Mouse (Mus musculus) thymus, postnatal 25 days (tissue): Measurements from ENCODE around the gene Slc7a14.
"Not testable (repeated sequence)": the region's sequence is repeated elsewhere in the genome, so short reads cannot be mapped to it uniquely, and the experiment has no call there.

Experiments used
- DNase-seq: peaks from one replicate; pipeline ENCODE4 v3.0.0; 2022

The Slc7a14 gene

DNA sequence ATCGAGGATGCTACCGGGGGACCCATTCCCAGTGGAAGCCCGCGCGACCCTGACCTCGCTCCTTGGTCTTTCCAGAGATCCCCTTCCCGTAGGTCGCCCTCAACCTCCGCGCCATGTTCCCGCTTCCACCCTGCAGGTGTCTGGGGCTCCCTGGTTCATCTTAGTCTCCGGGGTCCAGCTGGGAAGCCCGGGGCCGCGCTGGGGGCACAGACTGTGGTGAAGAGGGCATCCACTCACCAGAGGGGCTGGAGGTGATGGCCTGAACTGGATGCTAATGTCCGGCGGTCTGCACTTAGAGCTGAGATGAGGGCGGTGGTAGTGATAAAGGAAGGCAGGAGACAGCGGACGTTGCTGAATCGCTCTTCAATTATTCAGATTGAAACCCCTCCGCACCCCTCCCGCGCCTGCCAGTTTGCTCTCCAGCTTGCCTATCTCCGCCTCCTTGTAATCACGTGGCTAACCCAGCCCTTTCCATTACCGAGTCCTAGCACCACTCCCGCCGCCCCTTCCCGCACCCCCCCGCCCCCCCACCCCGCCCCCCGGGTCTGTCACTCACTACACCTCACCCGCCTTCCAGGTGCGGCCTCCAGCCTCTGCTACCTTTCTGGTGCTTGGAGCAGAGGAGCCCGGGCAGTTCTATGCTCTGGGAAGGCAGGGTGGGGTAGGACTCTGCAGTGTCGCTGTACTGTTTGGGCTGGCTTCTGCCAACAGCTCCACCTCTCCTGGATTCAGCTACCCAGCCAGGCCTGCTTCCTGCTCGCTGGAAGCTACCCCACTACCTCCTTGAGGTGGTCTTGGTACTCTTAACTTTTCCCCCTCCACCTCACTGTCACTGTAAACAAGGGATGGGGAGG, at the start of gene Slc7a14:
Gene Slc7a14 (minus strand): TSS at position 445 of the 854 bp plus-strand sequence.
- no peak for DNase-seq

DNA sequence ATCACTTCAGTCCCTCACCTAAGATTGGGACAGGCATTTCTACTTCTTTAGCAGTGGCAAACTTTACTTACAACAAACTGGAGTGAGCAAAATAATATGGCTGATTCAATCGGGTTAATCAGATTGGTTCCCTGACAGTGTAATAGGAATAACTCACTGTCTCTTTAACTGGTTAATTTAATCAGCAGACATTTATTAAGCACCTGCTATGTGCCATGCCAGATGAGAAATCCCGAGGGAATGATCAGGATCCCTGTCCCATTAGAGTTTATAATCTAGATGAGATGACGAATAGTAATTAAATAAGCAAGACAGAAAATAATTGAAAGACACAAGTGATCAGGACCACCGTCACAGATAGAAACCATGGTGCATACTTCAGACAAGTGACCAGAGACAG, 36.4 kb upstream of the Slc7a14 start:
- no peak for DNase-seq

DNA sequence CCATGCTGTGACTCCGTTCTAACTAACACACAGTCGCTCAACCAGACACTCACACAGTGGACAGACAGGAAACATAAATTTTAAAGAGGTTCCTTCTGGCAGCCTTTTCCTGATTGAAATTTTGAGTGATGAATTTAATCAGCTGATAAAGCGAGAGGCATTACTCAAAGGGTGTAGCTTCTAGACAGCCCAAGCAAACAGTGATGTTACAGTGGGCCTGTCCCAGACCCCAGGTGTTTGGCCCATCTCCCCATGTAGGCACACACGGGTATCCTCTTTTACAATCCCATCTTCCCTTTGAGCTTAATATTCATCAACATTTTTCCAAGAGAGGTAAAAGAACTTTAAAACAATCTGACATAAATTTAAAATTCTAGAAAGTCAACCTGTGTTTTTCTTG, 35.6 kb upstream of the Slc7a14 start:
- no peak for DNase-seq

DNA sequence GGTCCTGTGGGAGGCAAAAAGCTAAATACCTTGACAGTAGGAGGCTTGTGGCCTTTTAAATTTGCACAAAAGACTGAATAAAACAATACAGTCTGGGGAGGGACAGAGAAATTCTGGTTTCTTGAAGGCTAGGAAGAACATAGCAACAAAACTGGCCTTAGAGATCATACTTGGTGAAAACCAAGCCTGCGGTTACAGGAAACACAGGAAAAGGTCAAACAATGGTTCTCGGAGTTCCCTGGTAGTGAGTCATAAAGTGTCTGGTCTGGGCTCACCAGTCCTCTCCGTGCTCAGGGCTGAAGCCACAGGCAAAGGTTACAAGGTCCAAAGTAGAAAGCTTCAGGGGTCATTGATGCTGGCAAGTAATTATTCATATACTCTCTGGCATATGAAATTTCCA, 29.1 kb upstream of the Slc7a14 start:
- no peak for DNase-seq

DNA sequence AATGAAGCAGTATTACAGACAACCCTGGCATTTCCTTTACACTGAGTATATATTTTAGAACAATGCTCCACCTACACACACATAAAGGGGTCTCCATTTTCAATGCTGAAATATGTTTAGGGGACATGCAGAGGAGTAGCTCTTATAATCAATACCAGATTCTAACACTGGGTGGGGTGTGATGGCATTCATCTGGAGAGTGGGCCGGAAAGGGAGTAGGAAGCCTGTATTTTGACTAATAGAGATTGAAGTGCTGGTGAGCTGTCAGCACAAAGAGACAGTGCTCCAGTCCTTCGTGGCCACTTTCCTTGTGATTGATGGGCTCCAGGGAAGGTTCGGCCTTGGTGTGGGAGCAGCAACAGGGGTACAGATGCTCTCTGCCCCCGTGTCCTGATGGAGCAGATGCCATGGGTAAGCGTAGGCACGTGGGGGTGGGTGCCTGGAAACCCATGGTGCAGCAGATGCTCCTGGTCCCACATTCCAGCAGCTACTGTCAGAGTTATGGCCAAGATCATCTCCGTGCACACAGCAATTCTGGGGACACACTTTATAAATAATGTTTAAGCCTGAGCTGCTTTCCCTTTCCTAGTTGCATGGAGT, 18.2 kb upstream of the Slc7a14 start:
- no peak for DNase-seq

DNA sequence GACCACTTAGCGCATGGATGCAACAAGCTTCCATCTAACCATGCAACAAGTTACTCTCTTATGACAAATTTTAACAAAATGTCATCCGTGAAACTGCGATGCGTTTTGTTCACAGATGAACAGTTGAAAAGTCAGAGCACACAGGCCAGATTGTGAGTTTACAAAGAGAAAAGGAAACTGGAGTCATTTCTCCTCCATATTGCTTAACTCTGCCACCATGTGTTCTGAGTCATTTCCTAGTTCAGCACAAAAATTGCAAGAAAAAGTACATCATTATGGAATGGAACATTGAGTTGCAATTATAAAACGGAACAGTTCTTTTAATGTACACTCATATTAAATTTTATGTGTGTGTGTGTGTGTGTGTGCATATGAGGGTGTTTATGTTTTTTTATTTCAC, 17.6 kb upstream of the Slc7a14 start:
- DNase-seq = no peak

DNA sequence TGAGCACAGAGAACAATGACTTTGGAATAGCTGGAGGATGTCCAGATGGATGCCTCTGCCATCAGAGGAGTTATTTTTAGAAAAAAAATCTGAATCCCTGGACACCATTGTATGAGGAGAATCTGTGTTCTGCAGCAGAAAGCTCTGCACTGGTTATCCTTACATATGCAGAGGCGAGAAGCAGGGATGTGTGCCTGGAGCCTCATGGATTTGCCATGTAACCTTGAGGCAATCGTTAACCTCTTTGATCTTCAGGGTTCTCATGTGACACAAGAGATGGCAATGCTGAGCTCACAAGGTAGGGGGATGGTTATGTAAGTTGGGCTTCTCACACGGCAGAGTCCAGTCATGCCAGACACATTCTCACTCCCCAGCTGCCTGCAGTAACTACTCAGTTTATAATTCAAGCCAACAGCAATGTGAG, 14.1 kb upstream of the Slc7a14 start:
- no peak for DNase-seq

DNA sequence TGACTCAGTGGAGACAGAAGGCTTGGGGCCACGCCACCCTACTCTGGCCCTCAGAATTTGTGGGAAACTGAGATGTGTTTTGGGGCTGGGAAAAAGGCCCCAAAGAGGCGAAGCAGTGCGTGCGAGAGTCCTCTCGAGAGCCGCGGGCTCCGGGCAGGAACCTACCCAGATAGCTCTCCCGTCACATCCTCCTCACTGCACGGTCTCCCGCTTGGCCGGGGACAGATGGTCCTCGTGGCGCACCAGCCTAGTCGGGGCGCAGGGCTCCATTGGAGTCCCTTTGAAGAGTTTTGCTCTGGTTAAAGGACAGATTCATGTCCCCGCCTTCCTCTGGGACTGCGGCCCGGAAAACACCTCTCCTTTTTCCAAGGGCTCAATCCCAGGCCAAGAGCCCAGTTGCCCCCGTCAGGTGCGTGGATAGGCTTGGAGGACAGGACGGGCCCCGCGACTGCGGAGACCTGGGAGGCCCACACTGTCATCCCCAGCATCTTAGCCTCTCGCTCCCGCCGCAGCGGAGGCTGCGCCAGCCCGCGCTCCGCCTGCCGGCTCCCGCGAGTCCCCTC, 726 bp downstream of the Slc7a14 start:
- no peak for DNase-seq

DNA sequence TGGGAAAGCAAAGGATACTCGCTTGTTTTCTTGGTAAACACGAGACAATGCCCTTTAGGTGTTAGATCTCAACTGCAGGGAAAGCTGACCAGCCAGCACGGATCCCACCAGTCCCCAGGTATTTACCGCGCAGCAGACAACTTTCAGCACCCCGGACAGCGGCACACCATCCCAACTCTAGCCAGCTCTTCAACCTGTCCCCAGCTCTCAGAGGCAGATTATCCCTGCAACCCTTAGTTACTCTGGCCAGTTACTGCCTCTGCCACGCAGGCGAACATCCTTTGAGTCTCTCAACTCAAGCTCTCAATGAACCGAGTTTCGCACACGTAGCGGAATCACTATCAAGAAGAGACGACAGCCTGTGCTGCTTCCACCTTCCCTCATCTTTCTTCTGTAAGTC, 1.3 kb downstream of the Slc7a14 start:
- DNase-seq = no peak

DNA sequence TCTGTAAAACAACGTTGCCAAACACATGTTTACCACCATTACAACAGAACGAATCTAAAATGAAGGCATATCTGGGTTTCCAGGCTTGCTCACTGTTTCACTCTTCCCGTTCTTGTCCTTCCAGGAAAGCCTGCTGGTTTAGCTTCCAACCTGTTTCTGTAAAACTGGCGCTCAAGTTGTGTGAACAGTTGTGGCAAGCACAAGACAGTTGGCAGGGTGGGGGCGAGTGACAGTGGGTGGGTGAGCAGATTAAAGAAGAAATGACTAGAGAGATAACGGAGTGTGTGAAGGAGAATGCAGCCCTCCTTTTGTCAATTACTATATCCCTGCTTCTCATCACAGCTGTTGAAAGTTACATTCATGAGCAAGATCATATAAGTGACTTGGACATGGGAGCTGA, 2.2 kb downstream of the Slc7a14 start:
- DNase-seq = no peak

DNA sequence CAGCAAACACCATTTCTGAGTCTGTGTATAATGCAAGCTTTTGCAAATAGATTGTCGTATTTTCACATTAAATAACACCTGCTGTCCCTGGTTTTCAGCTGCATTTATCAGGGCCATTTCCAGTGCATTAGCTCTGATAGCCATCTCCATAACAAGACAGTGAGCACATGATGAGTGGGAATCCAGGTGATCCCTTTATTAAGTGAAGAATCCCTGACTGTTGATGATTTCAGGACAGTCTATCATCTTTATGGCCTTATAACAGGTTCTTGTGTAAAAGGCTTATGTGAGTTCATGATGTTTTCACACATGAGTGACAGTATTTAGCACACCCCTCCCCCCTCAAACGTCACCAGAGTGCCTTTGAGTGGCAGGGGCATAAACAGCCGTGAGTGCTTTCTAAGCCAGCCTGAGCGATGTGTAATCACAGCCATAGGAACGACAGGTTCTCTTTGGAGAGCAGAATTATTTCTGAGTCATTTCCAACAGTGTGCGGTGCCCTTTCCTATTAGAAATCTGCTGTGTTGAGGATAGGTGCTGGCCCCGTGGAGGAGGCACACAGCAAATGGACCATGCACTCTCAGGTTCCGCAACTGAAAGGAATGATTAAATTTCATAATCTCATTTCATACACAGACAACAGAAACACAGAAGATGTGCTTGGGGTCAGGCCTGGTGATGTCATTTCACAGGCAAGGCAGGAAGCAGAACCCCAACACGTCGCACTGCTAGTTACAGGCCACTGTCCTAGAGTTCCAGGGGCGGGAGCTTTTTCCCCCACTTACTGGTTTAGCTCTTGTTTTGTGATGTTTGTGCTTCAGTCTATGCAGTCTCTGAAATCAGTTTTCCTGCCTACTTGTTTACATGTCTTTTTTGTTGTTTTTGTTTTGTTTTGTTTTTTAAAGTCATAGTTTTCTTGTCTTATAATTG, 18.2 kb downstream of the Slc7a14 start:
- DNase-seq = no peak

DNA sequence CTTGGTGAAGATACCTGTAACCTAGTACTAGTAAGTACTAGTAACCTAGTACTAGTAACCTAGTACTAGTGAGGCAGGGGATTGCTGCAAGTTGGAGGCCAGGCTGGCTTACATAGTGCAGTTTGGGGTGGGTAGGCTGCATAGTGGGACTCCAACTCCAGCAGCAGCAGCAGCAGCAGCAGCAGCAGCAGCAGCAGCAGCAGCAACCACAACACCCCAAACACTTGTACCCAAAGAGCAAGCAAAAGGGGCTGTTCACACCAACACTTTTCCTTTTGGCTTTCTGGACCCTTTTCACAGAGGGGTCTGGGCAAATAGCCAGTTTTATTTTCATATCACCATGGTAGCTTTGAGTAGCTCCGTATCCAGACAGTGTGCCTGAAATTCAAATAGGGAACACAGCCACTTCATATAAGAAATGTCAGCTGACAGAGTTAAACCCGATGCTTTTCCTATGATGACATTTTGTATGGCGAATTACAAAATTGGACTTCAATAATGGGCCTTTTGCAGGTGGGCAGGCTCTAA, 22.7 kb downstream of the Slc7a14 start:
- DNase-seq = no peak

DNA sequence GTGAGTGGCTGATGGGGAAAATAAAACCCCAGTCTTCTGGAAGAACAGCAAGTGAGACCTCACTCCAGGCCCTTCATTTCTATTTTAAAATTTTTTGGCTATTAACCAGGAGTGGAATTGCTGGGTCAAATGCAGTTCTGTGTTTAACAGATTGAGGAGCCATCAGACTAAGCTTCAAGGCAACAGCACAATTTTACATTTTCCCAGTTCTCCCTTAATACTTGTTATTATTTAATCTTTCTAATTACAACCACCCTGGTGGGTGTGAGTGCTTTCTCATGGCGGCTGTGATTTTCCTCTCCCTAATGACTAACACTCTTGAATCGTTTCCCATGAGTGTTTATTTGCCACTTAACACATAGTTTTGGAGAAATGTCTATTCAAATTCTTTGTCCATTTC, 29.1 kb downstream of the Slc7a14 start:
- DNase-seq = no peak

DNA sequence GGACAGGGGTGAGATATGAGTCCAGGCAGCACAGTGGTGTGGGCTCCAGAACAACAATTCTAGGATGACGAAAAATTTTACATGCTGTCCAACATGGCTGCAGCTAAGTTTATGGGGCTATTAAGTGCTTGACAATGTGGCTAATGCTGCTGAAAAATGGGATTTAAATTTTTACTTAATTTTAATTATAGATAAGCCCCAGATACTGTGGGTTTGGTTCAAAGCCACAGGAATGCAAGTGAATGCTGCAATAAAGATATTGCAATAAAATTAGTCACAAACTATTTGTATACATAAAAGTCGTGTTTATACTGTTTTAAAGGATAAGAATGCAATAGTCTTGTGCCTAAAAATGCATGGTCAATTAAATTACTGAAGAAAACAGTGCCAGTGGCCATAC, 35.3 kb downstream of the Slc7a14 start:
- no peak for DNase-seq

DNA sequence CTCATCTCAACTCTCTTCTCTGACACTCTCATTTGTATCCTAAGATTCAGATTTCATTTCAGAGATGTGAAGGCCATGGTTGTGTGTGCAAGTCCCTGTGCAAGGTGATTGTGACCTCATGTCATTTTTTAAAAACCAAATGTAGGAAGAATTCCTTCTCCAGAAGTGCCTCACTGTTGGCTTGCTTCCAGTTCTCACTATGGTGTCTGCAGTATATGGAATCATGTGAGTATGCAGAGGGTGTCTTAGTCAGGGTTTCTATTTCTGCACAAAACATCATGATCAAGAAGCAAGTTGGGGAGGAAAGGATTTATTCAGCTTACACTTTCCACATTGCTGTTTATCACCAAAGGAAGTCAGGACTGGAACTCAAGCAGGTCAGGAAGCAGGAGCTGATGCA, 36.9 kb downstream of the Slc7a14 start:
- not testable (repeated sequence) for DNase-seq

DNA sequence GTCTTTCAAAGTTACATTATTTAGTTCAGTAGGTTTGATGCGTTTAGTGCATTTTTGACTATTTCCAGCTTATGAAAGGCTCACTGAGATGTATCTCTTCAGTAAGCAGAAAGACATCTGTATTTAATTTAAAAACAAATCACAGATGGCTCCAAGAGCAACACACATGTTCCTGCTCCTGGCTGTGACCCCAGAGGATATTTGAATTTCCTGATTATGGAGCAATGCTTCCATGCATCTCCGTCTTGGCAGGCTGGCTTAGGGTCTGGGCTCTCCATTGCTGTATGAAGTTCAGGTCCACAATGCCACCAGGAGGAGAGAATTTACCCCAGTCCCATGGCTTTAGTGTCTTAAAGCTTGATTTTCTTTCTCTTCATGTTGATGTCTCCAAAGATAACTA, 37.5 kb downstream of the Slc7a14 start:
- no peak for DNase-seq

DNA sequence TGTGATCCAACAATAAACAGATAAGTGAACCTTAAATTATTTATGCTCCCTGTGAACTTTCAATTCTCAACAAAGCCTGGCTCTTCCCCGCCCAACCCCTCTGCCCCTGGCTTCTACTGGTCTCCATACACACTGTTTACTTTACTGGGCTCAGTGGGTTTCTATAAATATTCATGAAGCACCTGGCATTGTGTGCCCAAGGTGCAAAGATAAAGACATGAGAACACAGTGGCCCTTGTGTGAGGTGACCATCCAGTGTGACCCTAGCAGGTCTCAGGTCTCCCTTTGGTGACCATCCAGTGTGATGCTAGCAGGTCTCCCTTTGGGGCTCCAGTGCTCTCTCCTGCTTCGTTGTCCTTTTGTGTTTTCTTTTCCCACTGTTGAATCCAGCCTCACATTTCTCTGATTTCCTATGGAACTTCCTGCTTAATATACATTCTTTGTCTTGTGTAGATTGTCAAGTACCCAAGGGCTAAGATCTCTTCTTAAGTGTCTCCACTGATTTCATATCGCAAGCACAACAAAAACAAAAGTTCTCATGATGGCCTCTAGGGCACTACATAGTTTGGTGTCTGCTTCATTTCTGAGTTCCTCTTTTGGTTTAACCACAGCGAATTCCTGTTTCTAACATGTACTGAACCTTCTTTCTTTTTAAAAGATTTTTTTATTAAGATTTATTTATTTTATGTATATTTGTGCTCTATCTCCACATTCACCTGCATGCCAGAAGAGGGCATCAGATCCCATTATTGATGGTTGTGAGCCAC, 40.4 kb downstream of the Slc7a14 start:
- DNase-seq = no peak

DNA sequence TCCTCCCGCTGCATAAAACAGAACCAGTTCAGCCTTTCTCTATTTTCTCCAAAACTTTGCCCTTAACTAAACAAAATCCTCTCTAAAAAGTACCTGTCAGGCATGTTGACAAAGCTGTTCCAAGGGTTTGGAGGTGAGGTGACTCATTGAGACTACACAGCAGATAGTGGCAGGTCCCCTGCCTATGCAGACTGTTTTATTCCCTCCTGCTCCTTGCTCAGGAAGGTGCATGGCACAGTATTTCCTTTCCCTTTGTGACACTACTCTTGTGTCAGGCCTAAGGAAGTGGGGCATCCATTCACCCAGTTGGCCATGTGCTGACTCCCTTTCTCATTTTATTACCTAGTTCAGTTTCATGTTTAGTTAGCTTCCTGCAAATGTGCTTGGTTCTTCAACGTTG, 42.3 kb downstream of the Slc7a14 start:
- DNase-seq = no peak

DNA sequence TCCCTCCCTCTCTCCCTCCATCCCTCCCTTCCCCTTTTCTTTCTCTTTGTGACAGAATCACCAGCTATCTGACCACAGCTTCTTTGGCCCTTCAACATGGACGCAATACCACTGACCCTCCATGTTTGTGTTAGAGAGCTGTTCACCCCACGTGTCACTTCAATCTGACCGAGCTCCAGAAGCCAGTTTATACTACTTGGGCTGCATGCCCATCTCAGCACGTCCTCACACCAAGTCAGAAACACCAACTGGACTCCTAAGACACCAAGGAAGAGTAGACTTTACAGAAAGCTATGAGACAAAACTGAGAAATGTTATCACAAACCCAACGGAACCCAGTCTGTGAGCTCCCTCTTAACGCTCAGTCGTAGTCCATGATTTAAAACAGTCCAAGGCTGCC, 43.2 kb downstream of the Slc7a14 start:
- DNase-seq = no peak

DNA sequence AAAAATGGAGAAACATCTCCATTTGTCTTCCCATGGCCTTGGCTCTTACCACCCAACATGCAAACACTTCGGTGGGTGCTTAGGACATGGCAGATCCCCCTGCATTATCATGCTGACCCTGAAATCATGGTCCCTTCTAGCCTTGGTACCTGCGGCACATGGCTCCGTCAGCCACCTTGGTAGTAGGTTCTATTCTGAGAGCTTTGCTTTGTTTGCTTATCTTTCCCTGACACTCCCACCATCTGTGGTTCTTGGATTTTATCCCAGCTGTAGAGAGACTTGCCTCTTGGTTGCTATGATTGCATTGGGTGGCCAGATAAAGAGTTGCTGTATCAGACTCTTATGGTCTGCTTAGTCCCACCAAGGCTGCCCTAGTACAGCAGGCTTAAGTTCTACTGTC, 46.6 kb downstream of the Slc7a14 start:
- no peak for DNase-seq

DNA sequence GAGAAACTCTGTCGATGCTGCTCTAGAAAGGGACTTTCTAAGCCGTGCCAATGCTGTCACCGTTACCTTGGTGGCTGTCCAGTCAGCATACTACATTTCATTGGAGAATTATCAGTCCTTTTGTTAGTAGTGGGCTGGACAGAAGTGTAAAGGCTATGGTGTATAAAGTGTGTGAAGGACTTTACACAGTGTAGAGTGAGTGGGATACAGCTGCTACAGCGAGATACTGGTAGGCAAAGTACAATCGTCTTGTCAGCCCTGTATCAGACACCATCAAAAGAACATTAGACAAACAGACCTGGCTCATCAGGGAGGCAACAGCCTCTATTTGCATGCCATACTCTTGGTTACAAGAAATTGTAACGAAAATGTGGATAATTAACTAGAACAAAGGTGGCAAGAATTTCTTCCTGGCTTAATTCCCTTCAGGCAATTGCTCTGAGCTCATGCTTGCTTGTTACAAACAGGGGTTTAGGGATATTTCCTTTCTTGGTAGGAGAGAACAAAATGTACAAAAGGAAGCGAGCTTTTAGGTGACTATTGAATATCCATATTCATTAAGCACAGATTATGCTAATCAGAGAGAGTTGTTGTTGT, 48.7 kb downstream of the Slc7a14 start:
- no peak for DNase-seq

DNA sequence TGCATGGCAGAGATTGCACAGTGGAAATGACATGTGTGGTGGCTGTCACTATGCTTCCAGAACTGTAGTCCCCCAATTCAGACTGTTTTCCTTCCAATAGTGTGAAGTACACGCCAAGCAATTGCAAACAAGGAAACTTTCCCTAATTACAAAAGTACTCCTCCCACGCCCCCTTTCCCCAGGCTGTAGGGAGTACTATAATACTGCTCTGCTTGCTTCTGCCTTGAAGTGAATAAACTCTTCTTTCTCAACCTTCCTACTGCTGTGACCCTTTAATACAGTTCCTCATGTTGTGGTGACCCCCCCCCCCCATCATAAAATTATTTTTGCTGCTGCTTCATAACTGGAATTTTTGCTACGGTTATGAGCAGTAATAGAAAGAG, 49.2 kb downstream of the Slc7a14 start:
- no peak for DNase-seq
